Mouse (Mus musculus) cerebellum, postnatal 4 days (tissue): ENCODE measurements around the gene Zfp451.

Experiments used
- DNase-seq, 2 experiments: peaks; one replicate each; pipeline ENCODE4 v3.0.0; 2022; ENCODE audit warnings: low spot score in 2 of 2, mixed read lengths in 1 of 2

Zfp451 gene

GRCm38 (mm10) chr1:33719733-33720225 lies 94.6 kb downstream of the Zfp451 start, which contains the start of gene Rab23:
Rab23 (plus strand) TSS chr1:33719887.
- DNase-seq, result peak; percentile 68 to 82

GRCm38 (mm10) chr1:33717636-33718035 lies 96.8 kb downstream of the Zfp451 start:
- no peak for DNase-seq

GRCm38 (mm10) chr1:33714796-33715195 lies 99.6 kb downstream of the Zfp451 start:
- DNase-seq, result no peak

- no peak for DNase-seq
Observed at GRCm38 (mm10) chr1:33712026-33712425, 102.4 kb downstream of the Zfp451 start.
